Mouse (Mus musculus): ENCODE data around the gene Prdm12.
"Not testable (repeated sequence)": the region's sequence is repeated elsewhere in the genome, so short reads cannot be mapped to it uniquely, and the experiment has no call there.

Gene Prdm12

GRCm38 (mm10) chr2:31641929-31642328, 2.1 kb downstream of the Prdm12 start:
- DNase-seq (ENCODE audit: low spot score) = no peak

DNA sequence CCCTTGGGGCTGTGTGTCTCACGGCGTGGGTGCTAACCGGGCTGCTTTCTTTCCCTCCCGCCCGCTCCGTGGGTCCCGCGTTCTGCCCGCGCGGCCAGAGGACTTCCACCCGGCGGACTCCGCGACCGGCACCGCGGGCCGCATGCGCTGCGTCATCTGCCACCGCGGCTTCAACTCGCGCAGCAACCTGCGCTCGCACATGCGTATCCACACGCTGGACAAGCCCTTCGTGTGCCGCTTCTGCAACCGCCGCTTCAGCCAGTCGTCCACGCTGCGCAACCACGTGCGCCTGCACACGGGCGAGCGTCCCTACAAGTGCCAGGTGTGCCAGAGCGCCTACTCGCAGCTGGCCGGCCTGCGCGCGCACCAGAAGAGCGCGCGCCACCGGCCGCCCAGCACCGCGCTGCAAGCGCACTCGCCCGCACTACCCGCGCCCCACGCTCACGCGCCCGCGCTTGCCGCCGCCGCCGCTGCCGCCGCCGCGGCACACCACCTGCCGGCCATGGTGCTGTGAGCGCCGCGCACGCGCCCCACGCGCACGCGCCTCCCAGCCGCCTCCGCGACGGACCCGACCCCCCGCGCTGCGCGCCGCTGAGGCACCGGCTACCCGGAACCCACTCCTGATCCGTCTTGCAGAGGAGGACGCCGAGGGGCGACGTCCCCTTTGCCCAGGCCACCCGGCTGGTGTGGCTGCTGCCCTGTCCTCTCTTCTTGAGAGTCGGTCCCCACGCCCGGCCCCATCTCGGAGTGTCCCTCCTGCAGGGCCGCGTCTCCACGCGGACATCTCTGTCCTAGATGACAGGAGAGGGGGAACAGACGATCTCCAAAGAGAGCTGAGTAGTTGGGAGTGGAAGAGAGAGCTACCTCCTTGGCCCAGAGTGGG, 14.4 kb downstream of the Prdm12 start:
- DNase-seq (ENCODE audit: low spot score) = peak; percentile 60

GRCm38 (mm10) chr2:31654854-31655559, 15.2 kb downstream of the Prdm12 start:
- DNase-seq (ENCODE audit: low spot score) = peak; percentile 71

- no peak for DNase-seq (ENCODE audit: low spot score)
Observed at GRCm38 (mm10) chr2:31656374-31656773, 16.5 kb downstream of the Prdm12 start.

DNA sequence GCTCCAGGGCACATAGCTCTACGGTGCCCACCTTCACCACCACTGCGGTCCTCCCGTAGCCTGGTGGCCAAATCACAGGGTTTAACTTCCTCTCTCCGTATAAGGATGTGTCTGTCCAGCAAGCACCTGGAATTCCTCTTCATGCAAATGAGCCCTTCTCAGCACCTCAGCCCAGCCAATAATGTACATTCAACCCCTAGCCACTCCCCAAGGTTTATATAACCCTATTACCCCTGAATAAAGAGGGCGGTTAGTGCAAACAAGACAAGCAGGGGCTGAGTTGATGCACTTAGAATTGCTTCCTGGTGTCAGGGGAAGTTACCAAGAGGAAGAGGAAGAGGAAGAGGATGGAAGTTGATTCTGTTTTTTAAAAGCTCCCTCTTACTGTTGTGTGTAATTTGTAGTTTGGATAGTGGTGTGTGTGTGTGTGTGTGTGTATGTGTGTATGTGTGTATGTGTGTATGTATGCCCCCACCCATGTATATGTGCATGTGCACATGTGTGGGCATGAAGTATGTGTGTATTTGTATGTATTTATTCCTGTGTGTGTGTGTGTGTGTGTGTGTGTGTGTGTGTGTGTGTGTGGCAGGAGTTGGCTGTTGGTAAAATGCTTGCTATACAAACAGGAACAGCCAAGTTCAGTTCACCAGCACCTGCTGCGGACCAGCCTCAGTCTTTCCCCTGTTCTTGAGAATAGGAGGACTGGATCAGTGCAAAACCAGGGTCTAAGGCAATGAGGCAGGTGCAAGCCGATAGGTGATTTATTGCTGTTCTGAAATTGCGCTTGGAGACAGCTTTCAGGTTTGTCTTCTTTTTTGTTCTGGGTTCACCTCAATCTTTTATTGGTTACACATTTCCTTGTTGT, 23.3 kb downstream of the Prdm12 start:
- no peak for DNase-seq (ENCODE audit: low spot score)

DNA sequence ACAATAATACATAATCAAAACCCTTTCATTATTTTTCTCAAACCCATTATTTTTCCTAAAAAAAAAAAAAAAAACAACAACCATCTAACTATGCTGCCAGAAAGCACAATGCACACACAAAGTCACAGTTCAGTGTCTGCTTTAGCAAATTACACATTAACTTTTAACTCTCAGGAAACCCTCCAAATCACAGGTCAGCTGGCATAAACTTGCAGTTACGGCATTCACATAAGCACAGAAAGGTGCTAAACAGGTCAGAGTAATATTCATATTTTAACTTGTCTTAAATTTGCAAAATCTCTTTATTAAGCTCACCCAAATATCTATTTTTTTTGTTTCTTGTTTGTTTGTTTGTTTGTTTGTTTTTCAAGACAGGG, 24.0 kb downstream of the Prdm12 start:
- no peak for DNase-seq (ENCODE audit: low spot score)

GRCm38 (mm10) chr2:31667332-31667731, 27.5 kb downstream of the Prdm12 start:
- no peak for DNase-seq (ENCODE audit: low spot score)

GRCm38 (mm10) chr2:31670551-31671035, 30.8 kb downstream of the Prdm12 start, which contains the start of gene Exosc2:
Gene Exosc2, plus strand, starts transcription at chr2:31670715.
- DNase-seq (ENCODE audit: low spot score) = peak; percentile 94

- no peak for DNase-seq (ENCODE audit: low spot score)
Observed at GRCm38 (mm10) chr2:31678641-31679040, 38.8 kb downstream of the Prdm12 start.

- DNase-seq (ENCODE audit: low spot score) = not testable (repeated sequence)
Observed at GRCm38 (mm10) chr2:31681051-31681707, 41.3 kb downstream of the Prdm12 start.

DNA sequence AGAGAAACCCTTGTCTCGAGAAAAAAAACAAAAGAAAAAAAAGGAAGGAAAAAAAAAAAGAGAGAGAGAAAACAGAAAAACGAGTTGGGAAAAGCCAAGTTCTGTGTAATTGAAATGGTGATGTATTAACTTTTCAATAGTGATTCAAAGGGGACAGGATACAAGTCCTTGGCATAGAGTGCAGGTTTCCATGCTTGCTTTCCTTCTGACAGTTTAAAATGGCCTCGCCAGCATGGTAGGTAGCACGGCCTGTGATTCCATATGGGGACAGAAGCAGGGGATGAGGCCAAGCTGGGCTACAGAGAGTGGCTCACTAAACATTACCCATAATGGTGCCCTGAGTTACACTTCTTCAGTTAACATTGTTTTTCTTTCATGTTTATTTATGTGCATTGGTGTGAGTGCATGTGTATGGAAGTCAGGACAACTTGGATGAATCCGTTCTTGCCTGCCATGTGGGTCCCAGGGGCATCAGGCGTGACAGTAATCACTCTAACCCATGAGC, 41.9 kb downstream of the Prdm12 start:
- no peak for DNase-seq (ENCODE audit: low spot score)

GRCm38 (mm10) chr2:31683666-31684065, 43.8 kb downstream of the Prdm12 start:
- DNase-seq (ENCODE audit: low spot score) = peak; percentile 64

GRCm38 (mm10) chr2:31688074-31688925, 48.5 kb downstream of the Prdm12 start, which contains the start of gene Abl1:
Gene Abl1, plus strand, starts transcription at chr2:31688376.
- peak; percentile 97 for DNase-seq (ENCODE audit: low spot score)

GRCm38 (mm10) chr2:31689045-31689444, 49.2 kb downstream of the Prdm12 start:
- DNase-seq (ENCODE audit: low spot score) = no peak

DNA sequence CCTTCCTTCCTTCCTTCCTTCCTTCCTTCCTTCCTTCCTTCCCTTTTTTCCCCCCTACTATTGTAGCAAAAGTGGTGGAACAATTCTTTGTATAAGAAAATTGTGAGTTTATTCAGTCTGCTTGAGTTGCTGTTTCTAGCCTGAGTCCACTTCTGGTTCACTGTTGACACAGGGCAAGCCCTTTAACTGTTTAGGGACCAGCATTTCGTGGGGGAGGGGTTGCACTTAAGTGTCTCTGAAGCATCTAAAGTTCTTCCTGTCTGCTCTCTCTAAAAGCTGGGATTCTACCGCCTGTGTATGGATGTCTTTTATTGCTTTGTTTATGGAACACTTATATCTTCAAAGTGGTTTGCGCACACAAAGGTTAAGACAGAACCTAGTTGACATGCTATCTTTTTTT, 50.2 kb downstream of the Prdm12 start:
- DNase-seq (ENCODE audit: low spot score) = no peak

GRCm38 (mm10) chr2:31698209-31698608, 58.4 kb downstream of the Prdm12 start:
- no peak for DNase-seq (ENCODE audit: low spot score)

DNA sequence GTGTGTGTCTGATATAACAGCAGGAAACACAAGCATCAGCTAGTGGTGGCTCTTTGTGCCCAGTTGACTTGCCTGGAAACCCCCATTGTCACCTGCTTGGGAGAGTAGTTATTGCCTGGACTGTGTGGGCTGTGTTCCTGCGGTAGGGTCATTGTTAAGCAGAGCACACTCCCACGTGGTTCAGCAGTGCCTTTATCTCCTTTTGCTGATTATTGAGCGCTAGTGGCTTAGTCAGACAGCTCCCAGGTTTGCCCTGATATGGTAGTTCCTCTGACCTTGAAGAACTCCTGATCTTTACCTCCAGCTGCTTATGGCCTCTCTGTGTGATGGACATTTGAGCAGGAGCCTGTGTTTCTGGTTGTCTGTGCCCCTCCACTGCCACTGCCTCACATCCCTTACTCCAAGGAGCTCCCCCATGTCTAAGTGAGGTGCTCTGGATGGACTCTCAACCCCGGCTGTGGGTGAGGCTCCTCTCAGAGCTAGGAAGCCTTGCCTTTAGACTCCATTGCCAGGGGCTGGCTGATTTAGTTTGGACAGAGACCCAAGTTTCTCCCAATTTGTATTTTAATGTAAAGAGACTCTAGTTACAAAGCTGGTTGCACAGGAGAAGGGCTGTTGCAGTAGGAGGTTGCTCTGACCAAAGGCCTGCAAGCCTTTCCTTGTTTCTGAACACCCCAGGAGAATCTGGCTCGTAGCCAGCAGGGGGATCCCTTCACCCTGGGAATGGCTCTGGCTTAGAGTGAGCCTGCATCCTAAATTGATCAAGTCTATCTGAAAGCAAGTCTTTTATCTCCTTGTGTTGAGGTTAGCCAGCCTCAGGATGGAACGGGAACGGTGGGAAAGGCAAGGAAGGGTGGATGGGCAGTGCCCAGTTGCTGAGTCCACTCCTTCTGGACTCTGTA, 61.0 kb downstream of the Prdm12 start:
- DNase-seq (ENCODE audit: low spot score) = no peak

GRCm38 (mm10) chr2:31703226-31703625, 63.4 kb downstream of the Prdm12 start:
- no peak for DNase-seq (ENCODE audit: low spot score)

Measured in layer of hippocampus, adult 11-12 months (tissue).